Mouse (Mus musculus): Measurements from ENCODE around the gene Lysmd4.

Lysmd4 gene

GRCm38 (mm10) chr7:67342067-67342625, 119.8 kb downstream of the Lysmd4 start:
- peak; percentile 84 for DNase-seq (ENCODE audit: low read depth, low spot score)

- no peak for DNase-seq (ENCODE audit: low read depth, low spot score)
Measured at GRCm38 (mm10) chr7:67344443-67344842, 122.1 kb downstream of the Lysmd4 start.

GRCm38 (mm10) chr7:67352989-67353388, 130.6 kb downstream of the Lysmd4 start:
- peak; percentile 8 for DNase-seq (ENCODE audit: low read depth, low spot score)

GRCm38 (mm10) chr7:67353667-67354066, 131.3 kb downstream of the Lysmd4 start:
- DNase-seq (ENCODE audit: low read depth, low spot score): peak; percentile 32

GRCm38 (mm10) chr7:67355870-67356269, 133.5 kb downstream of the Lysmd4 start:
- DNase-seq (ENCODE audit: low read depth, low spot score): peak; percentile 70
